Mouse (Mus musculus): ENCODE data around the gene Lrrc1.
A peak's percentile ranks its signal among the peaks of the same experiment; 100 is the strongest.
"Not testable (repeated sequence)": the region's sequence is repeated elsewhere in the genome, so short reads cannot be mapped to it uniquely, and the experiment has no call there.

Gene Lrrc1

GRCm38 (mm10) chr9:77544354-77545067 is at the start of gene Lrrc1:
TSS of gene Lrrc1 (minus strand) at chr9:77544870.
- peak; percentile 68 for DNase-seq (ENCODE audit: low read depth, low spot score)

DNA sequence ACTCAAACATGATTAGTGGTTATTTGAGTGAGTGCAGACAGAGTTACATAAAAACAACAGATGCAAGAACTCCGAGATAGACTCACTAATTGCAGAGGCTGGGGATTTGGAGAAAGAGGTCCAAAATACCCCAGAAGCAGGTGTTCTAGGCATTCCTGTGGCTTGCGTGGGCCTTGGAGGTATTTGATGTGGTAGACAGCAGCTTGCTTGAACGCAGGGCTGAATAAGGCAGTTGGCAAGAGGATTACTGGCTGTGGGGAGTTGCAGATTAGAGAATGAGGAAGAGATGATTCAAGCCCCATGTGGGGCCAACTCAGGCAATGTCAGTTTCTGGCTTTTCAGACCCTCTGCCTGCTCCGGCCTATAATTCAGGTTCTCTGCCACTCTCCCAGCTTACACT is 47.8 kb upstream of the Lrrc1 start:
- no peak for DNase-seq (ENCODE audit: low read depth, low spot score)

DNA sequence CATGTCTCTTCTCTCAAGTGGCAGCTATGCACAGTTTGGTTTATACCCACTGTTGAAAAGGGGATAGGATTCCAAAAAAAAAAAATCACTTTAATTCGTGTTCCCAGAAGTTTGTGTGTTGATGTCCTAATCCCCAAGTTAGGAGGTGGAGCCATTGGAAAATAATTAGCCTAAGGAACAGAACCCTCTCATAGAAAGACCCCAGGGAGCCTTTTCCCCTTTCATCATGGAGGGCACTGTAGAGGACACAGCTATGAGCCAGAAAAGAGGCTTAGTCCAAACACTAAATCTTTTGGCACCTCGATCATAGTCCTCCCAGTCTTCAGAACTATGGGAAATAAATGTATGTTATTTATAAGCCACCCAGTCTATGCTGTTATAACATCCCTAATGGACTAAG is 44.8 kb upstream of the Lrrc1 start:
- DNase-seq (ENCODE audit: low read depth, low spot score) = no peak

DNA sequence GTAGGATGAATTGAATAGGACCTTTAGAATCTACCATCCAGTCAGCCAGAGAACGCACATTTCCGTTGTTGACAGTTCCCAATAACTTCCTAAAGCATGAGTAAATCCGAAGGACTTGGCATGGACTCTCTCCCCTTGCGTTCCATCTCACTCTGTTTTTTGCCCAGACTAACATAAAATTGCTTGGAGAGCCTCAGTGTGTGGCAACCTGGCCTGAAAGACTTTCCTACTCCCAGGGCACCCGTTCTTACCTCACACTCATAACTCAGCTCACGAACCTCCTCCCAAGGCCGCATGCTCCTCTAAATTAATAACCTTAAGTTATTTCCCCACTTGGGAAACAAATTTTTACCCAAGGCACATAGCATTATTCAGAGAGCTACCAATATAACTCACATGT is 42.9 kb upstream of the Lrrc1 start:
- no peak for DNase-seq (ENCODE audit: low read depth, low spot score)

DNA sequence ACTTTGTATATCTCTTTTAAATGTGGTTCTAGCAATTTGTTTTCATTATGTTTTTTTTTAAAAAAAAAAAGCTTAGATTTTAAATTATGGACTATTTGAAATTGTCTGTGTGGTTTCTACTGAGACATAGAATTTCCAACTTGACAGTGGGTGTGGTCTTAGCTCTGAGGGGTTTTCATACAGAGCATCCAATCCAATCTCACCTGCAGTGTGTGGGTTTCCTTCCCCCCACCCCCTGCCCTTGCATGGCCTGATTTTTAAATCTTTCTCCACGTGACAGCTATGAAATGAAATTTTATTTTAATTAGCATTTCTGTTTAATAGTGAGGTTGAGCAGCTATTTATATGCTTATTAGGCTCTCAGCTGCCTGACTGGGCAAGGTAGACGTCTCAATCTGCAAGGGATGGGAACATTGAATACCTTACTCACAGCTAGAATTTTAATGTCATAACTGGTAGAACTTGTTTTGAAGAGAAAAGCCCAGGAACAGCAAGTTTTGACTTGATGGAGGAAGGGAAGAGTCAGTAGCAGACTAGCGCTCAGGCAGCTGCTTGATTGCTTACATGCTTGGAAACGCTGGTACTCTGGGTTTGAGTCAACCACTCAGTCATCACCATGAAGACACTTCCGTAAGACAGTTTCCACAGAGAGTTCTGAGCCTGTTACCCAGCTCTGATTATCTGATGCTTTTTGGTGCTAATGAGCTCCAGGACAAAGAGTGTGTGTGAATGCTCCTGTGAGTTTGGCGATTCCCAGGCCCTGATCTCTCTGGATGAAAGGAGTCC is 42.3 kb upstream of the Lrrc1 start:
- DNase-seq (ENCODE audit: low read depth, low spot score) = no peak

- DNase-seq (ENCODE audit: low read depth, low spot score) = no peak
Measured at GRCm38 (mm10) chr9:77584746-77585145, 40.1 kb upstream of the Lrrc1 start.

- no peak for DNase-seq (ENCODE audit: low read depth, low spot score)
Measured at GRCm38 (mm10) chr9:77583302-77583701, 38.6 kb upstream of the Lrrc1 start.

GRCm38 (mm10) chr9:77579827-77580226 is 35.2 kb upstream of the Lrrc1 start:
- no peak for DNase-seq (ENCODE audit: low read depth, low spot score)

- DNase-seq (ENCODE audit: low read depth, low spot score) = no peak
Measured at GRCm38 (mm10) chr9:77577931-77578330, 33.3 kb upstream of the Lrrc1 start.

DNA sequence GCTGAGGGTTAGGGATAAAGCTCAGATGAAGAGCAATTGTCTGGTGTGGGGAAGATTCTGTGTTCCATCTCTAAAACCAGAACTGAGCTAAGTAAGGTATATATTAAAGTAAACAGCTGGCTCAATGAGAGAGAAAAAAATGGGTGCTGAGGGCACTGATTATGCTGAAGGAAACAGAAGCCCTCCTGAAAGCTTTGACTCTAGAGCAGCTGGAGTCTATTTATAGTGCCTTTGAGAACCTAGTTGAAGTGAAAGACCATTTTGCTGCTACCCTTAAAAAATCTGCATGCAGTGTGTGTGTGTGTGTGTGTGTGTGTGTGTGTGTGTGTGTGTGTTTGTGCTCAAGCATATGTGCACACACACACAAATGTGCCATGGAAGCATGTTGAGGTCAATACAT is 32.7 kb upstream of the Lrrc1 start:
- DNase-seq (ENCODE audit: low read depth, low spot score) = no peak

GRCm38 (mm10) chr9:77576320-77576719 is 31.6 kb upstream of the Lrrc1 start:
- no peak for DNase-seq (ENCODE audit: low read depth, low spot score)

GRCm38 (mm10) chr9:77574996-77575395 is 30.3 kb upstream of the Lrrc1 start:
- DNase-seq (ENCODE audit: low read depth, low spot score) = not testable (repeated sequence)

GRCm38 (mm10) chr9:77571851-77572250 is 27.2 kb upstream of the Lrrc1 start:
- DNase-seq (ENCODE audit: low read depth, low spot score) = no peak

- DNase-seq (ENCODE audit: low read depth, low spot score) = no peak
Measured at GRCm38 (mm10) chr9:77568789-77569506, 24.3 kb upstream of the Lrrc1 start.

DNA sequence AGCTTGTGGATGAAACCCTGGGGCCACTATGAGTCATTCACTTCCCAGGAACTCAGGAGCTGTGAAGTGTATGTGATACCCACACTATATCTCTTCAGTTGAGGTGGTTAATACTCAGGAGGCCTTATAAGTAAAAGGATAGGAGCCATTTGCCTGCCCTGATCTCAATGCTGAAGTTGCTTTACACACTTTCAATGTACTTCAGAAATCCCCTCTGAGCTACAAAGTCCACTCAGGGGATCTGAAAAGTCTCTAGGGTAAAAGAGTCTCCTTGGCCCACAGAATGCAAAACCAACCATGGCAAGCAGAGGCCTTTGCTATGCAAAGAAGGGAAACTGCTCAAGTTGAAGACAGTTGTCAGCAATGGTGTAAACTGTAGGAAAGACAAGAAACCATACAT is 17.2 kb upstream of the Lrrc1 start:
- no peak for DNase-seq (ENCODE audit: low read depth, low spot score)

GRCm38 (mm10) chr9:77557963-77558362 is 13.3 kb upstream of the Lrrc1 start:
- DNase-seq (ENCODE audit: low read depth, low spot score) = no peak

- DNase-seq (ENCODE audit: low read depth, low spot score) = no peak
Measured at GRCm38 (mm10) chr9:77557181-77557580, 12.5 kb upstream of the Lrrc1 start.

- DNase-seq (ENCODE audit: low read depth, low spot score) = no peak
Measured at GRCm38 (mm10) chr9:77556435-77556834, 11.8 kb upstream of the Lrrc1 start.

DNA sequence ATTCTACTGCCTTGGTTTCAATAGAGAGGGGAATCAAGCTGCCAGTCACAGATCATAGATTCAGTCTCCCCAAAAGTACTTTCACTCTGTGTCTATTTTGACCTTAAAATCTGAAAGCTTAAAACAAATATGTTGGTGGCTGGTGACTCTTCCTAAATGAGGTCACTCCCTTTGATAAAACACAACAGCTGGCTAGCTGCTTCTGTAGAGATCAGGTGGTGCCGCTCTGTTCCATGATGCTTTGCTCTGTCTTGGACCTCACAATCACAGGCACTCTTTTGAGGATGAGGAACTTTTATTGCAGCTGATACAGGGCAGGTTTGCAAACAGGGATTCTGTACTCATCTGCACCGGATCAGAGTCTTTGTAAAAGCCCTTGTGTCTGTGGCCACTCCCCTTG is 8.8 kb upstream of the Lrrc1 start:
- no peak for DNase-seq (ENCODE audit: low read depth, low spot score)

DNA sequence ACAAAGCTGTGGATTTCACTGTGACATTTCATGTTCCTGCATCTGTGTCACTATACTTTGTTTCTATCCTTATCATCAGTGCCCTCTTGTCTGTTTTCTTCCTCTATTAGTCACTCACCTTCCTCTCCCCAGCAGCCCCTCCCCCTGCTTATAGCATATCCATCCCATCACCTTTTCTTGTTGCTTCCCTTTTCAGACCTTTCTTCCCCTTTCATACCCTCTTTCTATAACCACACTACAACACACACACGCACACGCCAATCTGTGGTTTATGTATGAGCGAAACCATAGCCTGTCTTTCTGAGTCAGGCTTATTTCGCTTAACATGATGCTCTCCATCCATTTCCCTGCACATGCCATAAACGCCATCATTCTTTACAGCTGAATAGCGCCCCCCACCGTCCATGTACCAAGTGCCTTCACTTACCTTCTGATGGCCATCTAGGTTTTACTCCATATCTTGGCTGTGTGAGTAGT is 6.4 kb upstream of the Lrrc1 start:
- no peak for DNase-seq (ENCODE audit: low read depth, low spot score)

DNA sequence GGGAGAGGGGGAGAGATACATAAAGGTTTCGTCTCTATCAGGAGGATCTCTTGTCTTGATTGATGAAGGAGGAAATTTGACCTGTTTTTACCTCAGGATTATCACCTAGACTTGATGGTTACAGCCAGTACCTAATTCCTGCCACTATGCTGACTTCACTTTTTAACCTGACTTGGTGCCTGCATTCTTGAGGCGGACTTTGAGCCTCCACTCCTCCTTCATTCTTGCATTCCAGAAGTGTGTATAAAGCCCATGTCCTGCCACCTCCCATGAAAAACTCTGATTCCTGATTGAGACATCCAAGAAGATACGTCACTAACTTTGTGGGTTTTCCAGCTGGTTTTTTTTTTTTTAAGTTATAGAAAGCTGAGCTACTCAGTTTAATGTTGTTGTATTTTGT is 1.3 kb upstream of the Lrrc1 start:
- no peak for DNase-seq (ENCODE audit: low read depth, low spot score)

GRCm38 (mm10) chr9:77545068-77545421 is 375 bp upstream of the Lrrc1 start:
- no peak for DNase-seq (ENCODE audit: low read depth, low spot score)

All from telencephalon, adult 2 months (tissue).